Mouse (Mus musculus) MEL (cell line): ENCODE measurements at regions not wholly inside any gene's neighbourhood (a gene's known extent, or its start where the extent isn't known, plus 50 kb on each side); places are given as distances from the start of the nearest gene placed in this dataset.

ENCODE experiments used
- DNase-seq: peaks from one replicate; pipeline ENCODE4 v3.0.0; 2011; ENCODE audit warnings: low read depth, low spot score
- H3K27ac ChIP-seq: 2 replicates; pipeline ENCODE4 v1.5.1; 2012; ENCODE audit warnings: low read depth, mild to moderate bottlenecking, control low read depth, low read length, moderate library complexity; ENCODE audit not compliant: control insufficient read depth
- H3K27me3 ChIP-seq, 2 experiments: fragments of 150-350 bp in 1 of 2; sonication (generic) in 1 of 2; 2 replicates each; pipeline ENCODE4 v1.6.1; 2012; ENCODE audit warnings: low read length in 2 of 2, mild to moderate bottlenecking in 2 of 2, improper control_type of control experiment in 1 of 2, moderate library complexity in 1 of 2; ENCODE audit not compliant: insufficient read depth in 2 of 2, control insufficient read depth in 1 of 2
- H3K36me3 ChIP-seq, 2 experiments: 2 replicates each; pipeline ENCODE4 v1.6.1; 2012 to 2014; ENCODE audit warnings: low read length in 2 of 2, improper control_type of control experiment in 1 of 2, inconsistent platforms in 1 of 2, mild to moderate bottlenecking in 1 of 2; ENCODE audit not compliant: insufficient read depth in 2 of 2, control insufficient read depth in 1 of 2
- H3K4me1 ChIP-seq, 2 experiments: fragments of 150-350 bp in 1 of 2; sonication (generic) in 1 of 2; 2 replicates each; pipeline ENCODE4 v1.6.1; 2012; ENCODE audit warnings: low read length in 2 of 2, improper control_type of control experiment in 1 of 2, mild to moderate bottlenecking in 1 of 2; ENCODE audit not compliant: insufficient read depth in 2 of 2, control insufficient read depth in 1 of 2
- H3K4me3 ChIP-seq, 2 experiments: fragments of 150-350 bp in 1 of 2; sonication (generic) in 1 of 2; 2 replicates each; pipeline ENCODE4 v1.5.1; 2012; ENCODE audit warnings: low read depth in 2 of 2, low read length in 2 of 2, mild to moderate bottlenecking in 2 of 2, moderate library complexity in 2 of 2, control low read depth in 1 of 2, improper control_type of control experiment in 1 of 2; ENCODE audit not compliant: control insufficient read depth in 1 of 2, insufficient read depth in 1 of 2
- H3K79me2 ChIP-seq: 2 replicates; pipeline ENCODE4 v1.6.1; 2012; ENCODE audit warnings: mild to moderate bottlenecking, low read length, moderate library complexity; ENCODE audit not compliant: control insufficient read depth, poor library complexity, insufficient read depth
- H3K9ac ChIP-seq: 2 replicates; pipeline ENCODE4 v1.6.1; 2012; ENCODE audit warnings: low read depth, mild to moderate bottlenecking, control low read depth, low read length, moderate library complexity; ENCODE audit not compliant: control insufficient read depth, poor library complexity, severe bottlenecking
- H3K9me3 ChIP-seq: fragments of 150-350 bp; sonication (generic); replicated peaks from 2 replicates; pipeline ENCODE4 v1.6.1; 2012; ENCODE audit warnings: mild to moderate bottlenecking, low read length, improper control_type of control experiment, moderate library complexity; ENCODE audit not compliant: insufficient read depth
- BHLHE40 ChIP-seq: IDR thresholded peaks from 2 replicates; pipeline ENCODE4 v1.6.1; 2012; ENCODE audit warnings: low read depth, mild to moderate bottlenecking, inconsistent platforms, low read length, improper control_type of control experiment, borderline replicate concordance
- CHD2 ChIP-seq: IDR thresholded peaks from 2 replicates; pipeline ENCODE4 v1.6.1; 2011; ENCODE audit warnings: low read length, improper control_type of control experiment
- CTCF ChIP-seq, 3 experiments: IDR thresholded peaks in 2 of 3; conservative IDR thresholded peaks in 1 of 3; 2 replicates each; pipeline ENCODE4 v1.5.1; 2011 to 2012; ENCODE audit warnings: low read length in 3 of 3, low read depth in 2 of 3, mild to moderate bottlenecking in 2 of 3, improper control_type of control experiment in 1 of 3, inconsistent platforms in 1 of 3, mixed read lengths in 1 of 3, moderate library complexity in 1 of 3; ENCODE audit not compliant: control insufficient read depth in 1 of 3, insufficient read depth in 1 of 3, poor library complexity in 1 of 3, severe bottlenecking in 1 of 3
- E2F4 ChIP-seq: IDR thresholded peaks from 2 replicates; pipeline ENCODE4 v1.6.1; 2011; ENCODE audit warnings: low read depth, low read length, improper control_type of control experiment, borderline replicate concordance
- ELF1 ChIP-seq: IDR thresholded peaks from 2 replicates; pipeline ENCODE4 v1.6.1; 2014; ENCODE audit warnings: low read depth, mild to moderate bottlenecking, inconsistent platforms, low read length, improper control_type of control experiment, moderate library complexity
- ETS1 ChIP-seq: IDR thresholded peaks from 2 replicates; pipeline ENCODE4 v1.6.1; 2012; ENCODE audit warnings: low read depth, mild to moderate bottlenecking, inconsistent platforms, low read length, improper control_type of control experiment, moderate library complexity
- GABPA ChIP-seq: IDR thresholded peaks from 2 replicates; pipeline ENCODE4 v1.6.1; 2012; ENCODE audit warnings: low read depth, mild to moderate bottlenecking, inconsistent platforms, low read length, improper control_type of control experiment, moderate library complexity
- HCFC1 ChIP-seq: IDR thresholded peaks from 2 replicates; pipeline ENCODE4 v1.6.1; 2012; ENCODE audit warnings: low read depth, mild to moderate bottlenecking, inconsistent platforms, low read length, improper control_type of control experiment, moderate library complexity
- KAT2A ChIP-seq: conservative IDR thresholded peaks from 2 replicates; pipeline ENCODE4 v1.6.1; 2012; ENCODE audit warnings: low read depth, low read length, improper control_type of control experiment, inconsistent platforms
- MAFK ChIP-seq: IDR thresholded peaks from 2 replicates; pipeline ENCODE4 v1.6.1; 2011; ENCODE audit warnings: low read depth, mild to moderate bottlenecking, low read length, improper control_type of control experiment, borderline replicate concordance
- MXI1 ChIP-seq: IDR thresholded peaks from 2 replicates; pipeline ENCODE4 v1.6.1; 2011; ENCODE audit warnings: mild to moderate bottlenecking, low read depth, low read length, improper control_type of control experiment
- MYB ChIP-seq: IDR thresholded peaks from 2 replicates; pipeline ENCODE4 v1.6.1; 2011; ENCODE audit warnings: mild to moderate bottlenecking, low read depth, low read length, improper control_type of control experiment
- MYC ChIP-seq: IDR thresholded peaks from 2 replicates; pipeline ENCODE4 v1.6.1; 2011; ENCODE audit warnings: low read depth, mild to moderate bottlenecking, low read length, improper control_type of control experiment, moderate library complexity
- NELFE ChIP-seq: IDR thresholded peaks from 2 replicates; pipeline ENCODE4 v1.6.1; 2011; ENCODE audit warnings: low read depth, low read length, improper control_type of control experiment
- POLR2A ChIP-seq, 2 experiments: IDR thresholded peaks; 2 replicates each; pipeline ENCODE4 v1.6.1; 2011 to 2012; ENCODE audit warnings: low read length in 2 of 2, mild to moderate bottlenecking in 2 of 2, control low read depth in 1 of 2, improper control_type of control experiment in 1 of 2, low read depth in 1 of 2, moderate library complexity in 1 of 2; ENCODE audit not compliant: control insufficient read depth in 1 of 2, insufficient read depth in 1 of 2, poor library complexity in 1 of 2
- RAD21 ChIP-seq: IDR thresholded peaks from 2 replicates; pipeline ENCODE4 v1.6.1; 2011; ENCODE audit warnings: mild to moderate bottlenecking, low read depth, low read length, improper control_type of control experiment
- RCOR1 ChIP-seq: IDR thresholded peaks from 2 replicates; pipeline ENCODE4 v1.6.1; 2012; ENCODE audit warnings: low read depth, mild to moderate bottlenecking, inconsistent platforms, low read length, improper control_type of control experiment
- SIN3A ChIP-seq: IDR thresholded peaks from 2 replicates; pipeline ENCODE4 v1.6.1; 2012; ENCODE audit warnings: low read length, improper control_type of control experiment, inconsistent platforms
- SMC3 ChIP-seq: IDR thresholded peaks from 2 replicates; pipeline ENCODE4 v1.6.1; 2011; ENCODE audit warnings: low read depth, low read length, improper control_type of control experiment
- TAL1 ChIP-seq: IDR thresholded peaks from 2 replicates; pipeline ENCODE4 v1.6.1; 2012; ENCODE audit warnings: mild to moderate bottlenecking, inconsistent platforms, low read length, moderate library complexity, mixed read lengths
- TBP ChIP-seq: IDR thresholded peaks from 2 replicates; pipeline ENCODE4 v1.8.0; 2011; ENCODE audit warnings: low read depth, low read length, improper control_type of control experiment
- TCF12 ChIP-seq: IDR thresholded peaks from 2 replicates; pipeline ENCODE4 v1.6.1; 2014; ENCODE audit warnings: low read depth, mild to moderate bottlenecking, inconsistent platforms, low read length, improper control_type of control experiment, moderate library complexity
- USF1 ChIP-seq: IDR thresholded peaks from 2 replicates; pipeline ENCODE4 v1.6.1; 2014; ENCODE audit warnings: low read depth, mild to moderate bottlenecking, inconsistent platforms, low read length, improper control_type of control experiment, moderate library complexity
- USF2 ChIP-seq, 2 experiments: IDR thresholded peaks; 2 replicates each; pipeline ENCODE4 v1.6.1; 2011 to 2012; ENCODE audit warnings: improper control_type of control experiment in 2 of 2, low read length in 2 of 2, borderline replicate concordance in 1 of 2, inconsistent platforms in 1 of 2, low read depth in 1 of 2, mild to moderate bottlenecking in 1 of 2; ENCODE audit not compliant: insufficient read depth in 1 of 2
- ZMIZ1 ChIP-seq: IDR thresholded peaks from 2 replicates; pipeline ENCODE4 v1.6.1; 2012; ENCODE audit warnings: low read depth, mild to moderate bottlenecking, inconsistent platforms, low read length, improper control_type of control experiment, moderate library complexity
- ZNF384 ChIP-seq: IDR thresholded peaks from 2 replicates; pipeline ENCODE4 v1.6.1; 2012; ENCODE audit warnings: low read depth, mild to moderate bottlenecking, inconsistent platforms, low read length, improper control_type of control experiment

GRCm38 (mm10) chr10:60931891-60932378 lies 100.6 kb upstream of the Unc5b start:
- Histone ChIP-seq H3K4me1 (no peaks in the 10 kb centered on the region), H3K4me3 (peak overlapping the region in 1 of 2 experiments; percentile 30; a peak in 2 of 4 replicates), H3K36me3 (no peaks in the 10 kb centered on the region), H3K9me3 (no peaks in the 10 kb centered on the region), H3K27me3 (no peaks in the 10 kb centered on the region), H3K9ac (peak overlapping the region; percentile 58), H3K79me2 (no peaks in the 10 kb centered on the region), H3K27ac (peak overlapping the region; percentile 79)
- DNase-seq: peak; percentile 38
- TF ChIP-seq MAFK: no peak
- TF ChIP-seq TCF12: no peak
- 0 out of 2 replicates have a peak, but pooled peaks have one; percentile 9 for TF ChIP-seq MXI1
- TF ChIP-seq BHLHE40: peak; percentile 84; the same call in 1 of the 2 replicates
- TF ChIP-seq USF1: peak; percentile 56; the same call in 1 of the 2 replicates
- TF ChIP-seq MYB: no peak
- TF ChIP-seq POLR2A (IDR thresholded peaks at IDR 0.05; ENCODE audit: control insufficient read depth in 1 of 2, insufficient read depth in 1 of 2, low read depth in 1 of 2, low read length in 2 of 2, poor library complexity in 1 of 2): peak in 1 of 2 experiments; percentile 23; a peak in 1 of 4 replicates

GRCm38 (mm10) chr10:60928646-60929045 lies 97.3 kb upstream of the Unc5b start:
- Histone ChIP-seq H3K9me3 (no peaks in the 10 kb centered on the region), H3K79me2 (no peaks in the 10 kb centered on the region), H3K27me3 (no peaks in the 10 kb centered on the region), H3K4me1 (no peaks in the 10 kb centered on the region), H3K9ac (no peak overlapping the region), H3K4me3 (no peak overlapping the region), H3K27ac (no peak overlapping the region), H3K36me3 (no peaks in the 10 kb centered on the region)
- DNase-seq: no peak
- TF ChIP-seq TBP: no peak
- TF ChIP-seq MYC: no peak
- no peak for TF ChIP-seq NELFE
- TF ChIP-seq SMC3: no peak
- no peak for TF ChIP-seq RAD21
- TF ChIP-seq RCOR1: no peak
- no peak for TF ChIP-seq E2F4

GRCm38 (mm10) chr10:60928164-60928563 lies 96.8 kb upstream of the Unc5b start:
- Histone ChIP-seq H3K4me1 (no peaks in the 10 kb centered on the region), H3K4me3 (no peak overlapping the region), H3K27me3 (no peaks in the 10 kb centered on the region), H3K27ac (no peak overlapping the region), H3K9me3 (no peaks in the 10 kb centered on the region), H3K9ac (no peak overlapping the region), H3K79me2 (no peaks in the 10 kb centered on the region), H3K36me3 (no peaks in the 10 kb centered on the region)
- DNase-seq: no peak
- no peak for TF ChIP-seq ETS1
- TF ChIP-seq MXI1: no peak
- TF ChIP-seq CTCF (IDR thresholded peaks at IDR 0.05 in 2 of 3, conservative IDR thresholded peaks at IDR 0.05 in 1 of 3; ENCODE audit: control insufficient read depth in 1 of 3, insufficient read depth in 1 of 3, low read depth in 2 of 3, low read length in 3 of 3, poor library complexity in 1 of 3, severe bottlenecking in 1 of 3): no peak
- no peak for TF ChIP-seq ELF1
- no peak for TF ChIP-seq TAL1
- TF ChIP-seq NELFE: no peak
- no peak for TF ChIP-seq SIN3A
- no peak for TF ChIP-seq CHD2
- TF ChIP-seq MYC: no peak
- no peak for TF ChIP-seq ZMIZ1
- no peak for TF ChIP-seq KAT2A
- no peak for TF ChIP-seq E2F4
- TF ChIP-seq MYB: no peak
- TF ChIP-seq USF2 (IDR thresholded peaks at IDR 0.05; ENCODE audit: borderline replicate concordance in 1 of 2, insufficient read depth in 1 of 2, low read depth in 1 of 2, low read length in 2 of 2): no peak
- no peak for TF ChIP-seq ZNF384
- TF ChIP-seq HCFC1: no peak
- TF ChIP-seq GABPA: no peak
- TF ChIP-seq POLR2A (IDR thresholded peaks at IDR 0.05; ENCODE audit: control insufficient read depth in 1 of 2, insufficient read depth in 1 of 2, low read depth in 1 of 2, low read length in 2 of 2, poor library complexity in 1 of 2): no peak
